Mouse (Mus musculus): ENCODE data around the gene A830031A19Rik.

Gene A830031A19Rik

GRCm38 (mm10) chr11:24074634-24075104 lies at the start of gene A830031A19Rik:
TSS of gene A830031A19Rik (minus strand) at chr11:24075054.
- ATAC-seq (ENCODE audit: low TSS enrichment): no peak

GRCm38 (mm10) chr11:24123991-24124390 lies 49.1 kb upstream of the A830031A19Rik start:
- ATAC-seq (ENCODE audit: low TSS enrichment): no peak

- no peak for ATAC-seq (ENCODE audit: low TSS enrichment)
Observed at GRCm38 (mm10) chr11:24122899-24123298, 48.0 kb upstream of the A830031A19Rik start.

GRCm38 (mm10) chr11:24121136-24121535 lies 46.3 kb upstream of the A830031A19Rik start:
- no peak for ATAC-seq (ENCODE audit: low TSS enrichment)

- ATAC-seq (ENCODE audit: low TSS enrichment): no peak
Observed at GRCm38 (mm10) chr11:24116582-24117318, 41.9 kb upstream of the A830031A19Rik start.

GRCm38 (mm10) chr11:24116041-24116440 lies 41.2 kb upstream of the A830031A19Rik start:
- ATAC-seq (ENCODE audit: low TSS enrichment): no peak

- ATAC-seq (ENCODE audit: low TSS enrichment): no peak
Observed at GRCm38 (mm10) chr11:24115017-24115752, 40.3 kb upstream of the A830031A19Rik start.

GRCm38 (mm10) chr11:24111720-24112119 lies 36.9 kb upstream of the A830031A19Rik start:
- ATAC-seq (ENCODE audit: low TSS enrichment): no peak

- ATAC-seq (ENCODE audit: low TSS enrichment): no peak
Observed at GRCm38 (mm10) chr11:24110113-24110512, 35.3 kb upstream of the A830031A19Rik start.

GRCm38 (mm10) chr11:24109388-24109787 lies 34.5 kb upstream of the A830031A19Rik start:
- no peak for ATAC-seq (ENCODE audit: low TSS enrichment)

- ATAC-seq (ENCODE audit: low TSS enrichment): peak; percentile 13; the same call in 1 of the 2 replicates
Observed at GRCm38 (mm10) chr11:24108974-24109373, 34.1 kb upstream of the A830031A19Rik start.

- ATAC-seq (ENCODE audit: low TSS enrichment): peak; percentile 35
Observed at GRCm38 (mm10) chr11:24107414-24107813, 32.6 kb upstream of the A830031A19Rik start.

GRCm38 (mm10) chr11:24103128-24103742 lies 28.4 kb upstream of the A830031A19Rik start:
- ATAC-seq (ENCODE audit: low TSS enrichment): no peak

- no peak for ATAC-seq (ENCODE audit: low TSS enrichment)
Observed at GRCm38 (mm10) chr11:24102372-24102771, 27.5 kb upstream of the A830031A19Rik start.

- no peak for ATAC-seq (ENCODE audit: low TSS enrichment)
Observed at GRCm38 (mm10) chr11:24101625-24102024, 26.8 kb upstream of the A830031A19Rik start.

- no peak for ATAC-seq (ENCODE audit: low TSS enrichment)
Observed at GRCm38 (mm10) chr11:24100449-24101070, 25.7 kb upstream of the A830031A19Rik start.

- no peak for ATAC-seq (ENCODE audit: low TSS enrichment)
Observed at GRCm38 (mm10) chr11:24099886-24100293, 25.0 kb upstream of the A830031A19Rik start.

- ATAC-seq (ENCODE audit: low TSS enrichment): no peak
Observed at GRCm38 (mm10) chr11:24099215-24099614, 24.4 kb upstream of the A830031A19Rik start.

GRCm38 (mm10) chr11:24098662-24099061 lies 23.8 kb upstream of the A830031A19Rik start:
- no peak for ATAC-seq (ENCODE audit: low TSS enrichment)

- ATAC-seq (ENCODE audit: low TSS enrichment): no peak
Observed at GRCm38 (mm10) chr11:24098069-24098468, 23.2 kb upstream of the A830031A19Rik start.

- no peak for ATAC-seq (ENCODE audit: low TSS enrichment)
Observed at GRCm38 (mm10) chr11:24097026-24097425, 22.2 kb upstream of the A830031A19Rik start.

GRCm38 (mm10) chr11:24096483-24096882 lies 21.6 kb upstream of the A830031A19Rik start:
- ATAC-seq (ENCODE audit: low TSS enrichment): no peak
